Mouse (Mus musculus) urinary bladder, postnatal 14 days (tissue): ENCODE data around the gene Cdh13.
A peak's percentile ranks its signal among the peaks of the same experiment; 100 is the strongest.

Experiments used
- DNase-seq: peaks from one replicate; pipeline ENCODE4 v3.0.0; 2021; ENCODE audit warnings: low spot score

Cdh13 gene

DNA sequence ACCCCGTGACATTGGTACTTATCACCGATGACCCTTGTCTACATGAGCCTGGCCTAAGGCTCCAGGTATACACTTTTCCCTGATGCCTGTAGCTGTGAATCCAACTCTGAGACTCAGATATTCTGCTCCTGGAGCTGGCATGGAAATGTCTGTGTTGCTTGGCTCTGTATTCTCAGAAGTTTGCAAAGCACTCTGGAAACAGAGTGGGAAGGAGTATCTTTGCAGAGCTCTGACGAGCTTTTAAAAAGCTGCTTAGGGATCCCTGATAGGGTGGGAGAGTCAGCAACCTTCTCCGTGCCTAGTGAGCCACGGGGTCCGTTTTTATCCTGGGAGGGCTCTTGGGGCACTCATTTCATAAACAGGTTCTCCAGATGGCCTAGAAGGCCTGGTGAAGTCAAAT, 526.1 kb downstream of the Cdh13 start:
- no peak for DNase-seq

DNA sequence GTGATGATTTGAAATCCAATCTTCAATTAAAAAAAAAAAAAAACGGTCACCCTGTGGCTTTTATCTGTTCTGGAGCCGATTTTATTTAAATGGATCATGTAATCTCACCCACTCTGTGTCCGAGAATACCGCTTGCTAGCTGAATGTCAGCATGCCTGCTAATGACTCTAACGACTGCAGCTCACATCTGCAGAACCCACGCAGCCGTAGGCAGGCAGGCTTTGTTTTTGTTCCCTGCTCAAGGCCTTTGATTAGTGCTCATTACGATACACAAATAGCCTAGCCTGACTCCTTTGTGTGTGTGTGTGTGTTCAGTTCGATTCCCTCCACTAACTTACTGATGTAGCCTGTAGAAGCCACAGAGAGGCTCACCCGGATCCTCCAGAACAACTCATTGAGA, 531.5 kb downstream of the Cdh13 start:
- no peak for DNase-seq

DNA sequence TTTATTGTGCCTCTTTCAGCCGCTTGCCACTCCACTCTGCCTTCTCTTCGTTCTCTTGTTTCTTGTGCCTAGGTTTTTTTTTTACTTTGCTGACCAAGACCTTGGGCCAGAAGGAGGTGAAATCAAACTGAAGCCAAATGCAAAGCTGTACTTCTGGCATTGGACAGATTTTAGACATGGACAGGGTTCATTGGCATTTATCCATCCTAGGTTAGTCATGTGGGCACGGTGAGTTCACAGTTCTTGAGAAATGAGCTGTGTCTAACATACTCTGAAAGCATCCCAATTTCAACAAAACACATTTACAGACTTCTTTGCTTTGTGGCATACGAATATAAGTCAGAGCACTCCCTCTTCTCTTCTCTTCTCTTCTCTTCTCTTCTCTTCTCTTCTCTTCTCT, 543.2 kb downstream of the Cdh13 start:
- DNase-seq: no peak

DNA sequence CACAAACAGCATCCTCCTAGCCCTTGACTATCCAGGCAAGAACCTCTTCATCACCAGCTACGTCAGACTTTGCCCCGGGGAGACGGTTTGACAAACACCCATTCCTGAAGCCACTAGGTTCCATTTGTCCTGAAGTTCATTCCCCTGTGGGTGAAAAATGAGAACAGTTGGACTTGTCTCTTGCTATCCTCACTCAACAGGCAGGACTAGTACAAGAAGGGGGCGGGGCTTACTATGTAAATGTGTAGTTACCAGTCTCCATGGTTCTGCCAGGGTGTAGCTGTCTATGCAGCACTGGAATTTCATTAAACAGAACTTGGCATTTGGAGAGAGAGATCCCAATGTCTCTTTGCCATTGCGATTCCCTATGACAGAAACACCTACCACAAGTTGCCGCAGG, 544.2 kb downstream of the Cdh13 start:
- DNase-seq: no peak

DNA sequence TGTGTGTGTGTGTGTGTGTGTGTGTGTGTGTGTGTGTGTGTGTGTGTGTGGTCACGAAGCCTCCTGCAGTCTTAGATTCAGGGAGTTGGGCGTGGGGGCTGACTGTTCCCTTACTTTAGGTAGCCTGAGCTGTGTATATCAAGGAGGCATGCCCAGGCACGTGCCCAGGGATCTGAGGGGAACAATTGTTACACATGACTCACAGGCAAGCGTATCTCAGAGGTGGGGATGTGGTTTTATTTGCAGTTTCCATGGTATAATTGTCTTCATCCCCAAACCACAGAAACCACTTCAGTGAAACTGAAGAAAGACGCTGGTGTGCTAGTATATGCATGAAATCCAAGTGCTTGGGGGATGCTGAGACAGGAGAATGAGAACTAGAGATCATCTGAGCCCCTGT, 546.8 kb downstream of the Cdh13 start:
- peak; percentile 61 for DNase-seq

DNA sequence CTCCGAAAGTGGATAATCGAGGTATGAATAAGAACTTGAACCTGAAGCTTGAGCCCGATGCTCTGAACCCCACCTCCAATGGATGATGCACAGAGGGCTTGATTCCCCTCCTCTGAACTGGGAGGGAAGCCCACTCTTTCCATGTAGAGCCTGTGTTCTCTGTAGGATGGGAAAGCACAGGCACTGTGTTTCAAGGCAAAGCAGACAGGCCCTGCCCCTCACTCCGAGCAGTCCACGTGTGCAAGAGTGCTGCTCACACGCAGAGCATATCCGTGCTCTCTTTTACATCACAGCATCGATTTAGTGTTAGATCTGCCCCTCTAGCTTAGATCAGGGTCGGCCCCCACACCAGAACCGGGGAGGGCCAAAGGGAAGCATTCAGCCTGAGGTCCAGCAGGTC, 547.5 kb downstream of the Cdh13 start:
- no peak for DNase-seq

DNA sequence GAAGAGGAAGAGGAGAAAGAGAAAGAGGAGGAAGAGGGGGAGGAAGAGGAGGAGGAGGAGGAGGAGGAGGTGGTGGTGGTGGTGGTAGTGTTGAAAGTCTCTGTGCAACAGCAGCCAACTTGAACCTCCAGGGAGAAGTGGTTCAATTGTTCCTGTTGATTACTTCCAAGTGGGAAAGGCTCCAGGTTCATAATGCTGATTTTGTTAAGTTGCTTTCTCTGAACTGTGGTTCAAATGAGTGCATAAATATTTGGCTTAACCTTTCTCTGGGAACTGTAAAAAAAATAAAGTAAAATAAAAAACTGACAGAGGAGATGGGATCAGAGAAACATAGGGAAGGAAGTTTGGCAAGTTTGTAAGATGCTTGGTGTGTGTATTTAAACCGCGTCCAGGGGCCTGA, 555.3 kb downstream of the Cdh13 start:
- DNase-seq: no peak

DNA sequence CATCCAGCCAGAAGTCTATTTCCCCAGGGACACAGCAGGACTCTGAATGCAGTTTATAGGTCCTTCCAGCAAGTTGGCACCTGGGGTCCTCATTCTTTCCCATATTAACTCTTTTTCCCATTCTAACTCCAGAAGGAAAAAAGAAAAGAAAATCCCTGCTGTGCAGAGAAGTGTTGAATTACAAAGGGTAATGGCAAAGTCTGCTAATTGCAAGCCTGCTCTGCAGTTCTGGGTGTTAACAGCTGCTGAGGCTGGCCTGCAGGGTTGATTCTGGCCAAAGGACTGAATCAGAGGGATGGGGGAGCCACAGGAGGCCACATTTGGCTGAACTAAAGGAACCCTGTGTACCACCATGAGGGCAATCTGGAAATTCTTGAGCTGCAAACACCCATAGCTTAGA, 562.2 kb downstream of the Cdh13 start:
- no peak for DNase-seq

DNA sequence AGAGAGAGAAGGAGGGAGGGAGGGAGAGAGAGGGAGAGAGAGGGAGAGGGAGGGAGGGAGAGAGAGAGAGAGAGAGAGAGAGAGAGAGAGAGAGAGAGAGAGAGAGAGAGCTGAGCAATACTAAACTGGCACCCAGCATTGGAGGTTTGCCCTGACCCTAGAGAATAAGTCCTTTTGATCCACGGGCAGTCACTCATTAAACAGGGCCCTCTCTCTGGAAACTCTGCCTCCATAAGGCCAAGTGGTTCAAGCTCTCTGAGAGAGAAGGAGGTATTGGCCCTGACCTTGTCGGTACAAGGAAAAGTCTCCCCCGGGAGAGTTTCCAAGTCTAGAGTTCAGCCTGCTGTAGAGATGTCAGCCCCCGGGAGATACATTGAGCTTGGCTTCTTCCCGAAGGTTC, 564.5 kb downstream of the Cdh13 start:
- DNase-seq: no peak

DNA sequence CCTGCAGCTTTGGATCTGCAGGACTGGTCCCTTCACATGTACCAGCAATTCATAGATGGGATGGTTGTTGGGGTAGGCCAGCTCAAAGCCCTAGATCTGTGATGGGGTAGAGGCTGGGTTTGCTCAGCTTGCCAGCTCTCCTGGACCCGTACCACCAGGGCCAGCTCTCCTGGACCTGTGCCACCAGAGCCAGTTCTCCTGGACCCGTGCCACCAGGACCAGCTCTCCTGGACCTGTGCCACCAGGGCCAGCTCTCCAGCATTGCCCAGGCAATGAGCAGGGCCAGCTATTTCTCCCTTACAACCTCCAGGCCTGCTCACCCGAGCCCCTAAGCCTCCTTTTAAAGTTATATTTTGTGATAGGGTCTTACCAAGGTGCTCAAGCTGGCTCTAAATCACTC, 566.0 kb downstream of the Cdh13 start:
- DNase-seq: no peak

DNA sequence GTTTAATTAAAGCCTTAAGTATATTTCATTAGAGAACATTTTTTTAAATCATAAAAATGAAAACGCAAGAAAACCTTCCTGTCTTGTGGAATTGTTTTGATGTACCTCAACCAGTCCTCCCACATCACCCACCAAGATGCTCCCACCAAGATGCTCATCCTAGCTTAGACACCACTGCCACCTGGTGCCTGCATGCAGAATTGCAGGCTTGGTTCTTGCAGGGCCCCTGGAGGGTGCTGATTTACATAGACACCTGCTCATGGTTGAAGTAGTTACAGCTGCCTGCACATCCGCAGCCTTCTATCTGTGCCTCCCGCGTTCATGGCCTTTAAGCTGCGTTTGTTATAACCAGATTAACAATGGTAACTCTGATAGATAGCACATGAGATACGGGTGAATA, 566.8 kb downstream of the Cdh13 start:
- DNase-seq: peak; percentile 47

DNA sequence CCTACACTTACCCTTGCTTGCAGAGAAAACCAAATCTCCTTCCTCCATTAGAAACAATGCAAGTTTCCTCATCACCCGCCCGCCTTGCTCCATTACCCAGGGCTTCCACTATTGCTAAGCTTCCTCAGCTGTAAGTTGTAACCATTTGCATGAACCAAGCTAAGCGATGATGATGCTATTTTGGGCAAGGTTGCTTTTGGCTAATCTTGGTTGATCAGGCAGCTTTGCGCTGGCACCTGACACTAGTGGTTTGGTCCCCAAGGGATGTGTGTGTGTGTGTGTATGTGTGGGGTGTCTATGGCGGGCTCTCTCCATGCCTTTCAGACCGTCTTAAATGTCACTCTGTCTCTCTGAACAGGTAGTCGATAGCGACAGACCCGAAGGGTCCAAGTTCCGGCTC, 567.8 kb downstream of the Cdh13 start:
- DNase-seq: no peak

DNA sequence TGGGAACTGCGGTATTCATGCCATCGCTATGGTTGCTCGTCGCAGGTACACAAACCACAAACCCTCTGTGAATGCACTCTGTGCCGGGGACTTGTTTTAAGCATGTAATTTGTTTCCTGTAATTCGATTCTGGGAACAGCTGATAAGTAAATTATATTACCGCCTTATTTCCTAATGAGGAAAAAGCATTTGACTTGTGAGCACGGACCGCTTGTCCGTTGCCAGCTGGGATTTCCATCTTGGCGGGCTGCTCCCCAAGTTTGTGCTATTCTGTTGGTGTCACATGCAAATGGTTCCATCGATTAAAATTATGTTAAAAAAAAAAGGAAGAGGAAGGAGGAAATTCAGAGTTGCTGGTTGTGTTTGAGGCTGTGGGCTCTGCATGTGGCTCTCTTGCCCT, 569.3 kb downstream of the Cdh13 start:
- no peak for DNase-seq

DNA sequence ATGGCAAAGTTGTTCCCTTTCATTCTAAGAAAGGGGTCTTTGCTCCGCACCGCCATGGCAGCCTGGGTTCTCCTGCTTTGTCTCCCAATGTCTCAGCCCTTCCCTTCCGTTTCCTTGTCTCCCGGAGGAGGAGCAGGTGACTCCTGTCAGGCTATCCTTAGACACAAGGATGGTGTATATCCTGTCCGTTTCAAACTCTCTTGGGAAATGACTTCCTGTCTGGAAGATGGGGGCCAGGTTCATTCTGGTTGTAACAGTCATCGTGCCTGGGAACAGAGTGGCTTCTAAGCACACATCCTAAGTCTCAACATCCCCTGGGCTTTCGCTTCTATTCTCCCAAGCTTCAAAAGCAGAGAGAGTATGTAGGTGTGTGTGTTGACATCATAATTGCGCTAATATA, 571.1 kb downstream of the Cdh13 start:
- no peak for DNase-seq

DNA sequence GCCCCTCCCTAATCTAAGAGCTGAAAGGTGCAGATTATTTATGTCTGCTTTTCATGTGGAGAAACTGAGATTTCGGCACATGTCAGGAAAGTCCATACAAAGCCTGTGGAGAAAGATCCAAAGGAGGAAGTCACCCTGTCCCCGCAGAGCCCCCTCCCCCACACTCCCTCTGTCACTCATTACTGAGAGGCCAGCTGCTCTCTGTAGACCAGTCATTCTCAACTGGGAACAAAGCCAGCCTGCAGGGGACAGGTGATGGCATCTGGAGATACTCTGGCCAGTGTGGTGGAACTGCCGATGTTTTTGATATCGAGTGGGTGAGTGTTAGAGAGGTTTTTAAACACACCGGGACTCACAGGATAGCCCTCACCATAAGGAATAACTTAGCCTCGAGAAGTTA, 582.8 kb downstream of the Cdh13 start:
- peak; percentile 9 for DNase-seq

DNA sequence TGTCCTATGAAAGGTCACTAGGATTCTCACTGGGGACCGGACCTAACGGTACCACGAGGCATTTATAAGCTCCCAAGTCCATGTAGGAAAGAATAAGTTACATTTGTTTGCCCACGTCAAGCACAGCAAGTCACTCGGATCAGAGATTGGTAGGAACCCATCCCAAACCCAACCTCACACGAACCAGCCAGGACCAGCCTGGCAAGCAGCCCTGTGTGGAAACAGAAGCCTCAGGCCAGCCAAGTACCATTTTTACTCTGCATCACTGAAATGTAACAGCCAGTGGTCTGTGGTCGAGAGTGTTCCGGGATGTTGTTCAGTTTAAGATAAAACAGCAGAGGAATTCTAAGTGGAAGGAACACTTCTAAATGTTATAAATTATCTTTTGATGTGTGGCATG, 587.2 kb downstream of the Cdh13 start:
- no peak for DNase-seq

DNA sequence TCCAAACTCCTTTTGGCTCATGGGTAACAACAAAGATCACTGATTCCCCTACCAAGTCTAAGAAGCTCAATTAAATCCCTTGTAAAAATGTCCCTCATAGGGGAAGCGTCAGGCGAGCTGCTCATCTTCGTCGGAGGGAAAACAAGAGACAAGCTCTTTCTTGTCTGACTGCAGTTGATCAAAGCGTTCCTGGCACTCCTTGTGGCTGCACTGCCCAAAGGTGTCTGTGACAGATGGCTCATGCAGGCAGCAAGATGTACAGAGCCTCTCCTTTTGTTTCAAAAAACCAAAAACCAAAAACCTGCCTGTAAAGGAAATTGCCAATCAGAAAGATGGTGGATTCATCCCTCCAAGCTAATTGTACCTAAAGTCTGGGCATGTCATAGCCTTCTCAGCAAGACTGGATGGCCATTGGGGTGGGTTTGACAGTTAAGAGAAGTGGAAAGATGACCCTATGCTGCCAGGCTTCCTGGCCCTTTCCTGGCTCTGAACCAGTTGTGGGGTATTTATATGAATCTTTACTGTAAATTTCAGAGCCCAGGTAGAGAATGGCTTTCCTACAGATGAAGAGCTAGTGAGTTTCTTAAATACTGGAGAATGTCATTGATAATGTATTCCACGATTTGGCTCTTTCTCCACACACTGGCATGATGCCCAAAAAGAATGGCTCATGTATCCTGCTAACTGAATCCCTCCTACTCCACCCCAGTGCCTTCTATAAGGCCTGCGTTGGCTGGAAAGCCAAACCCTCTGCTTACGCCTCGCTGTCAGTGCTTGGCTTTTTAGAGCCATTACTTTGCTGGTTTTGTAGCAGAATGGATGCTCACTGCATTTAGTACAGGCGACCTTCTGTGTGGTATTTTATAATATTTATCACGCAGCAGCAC, 596.6 kb downstream of the Cdh13 start:
- DNase-seq: no peak

DNA sequence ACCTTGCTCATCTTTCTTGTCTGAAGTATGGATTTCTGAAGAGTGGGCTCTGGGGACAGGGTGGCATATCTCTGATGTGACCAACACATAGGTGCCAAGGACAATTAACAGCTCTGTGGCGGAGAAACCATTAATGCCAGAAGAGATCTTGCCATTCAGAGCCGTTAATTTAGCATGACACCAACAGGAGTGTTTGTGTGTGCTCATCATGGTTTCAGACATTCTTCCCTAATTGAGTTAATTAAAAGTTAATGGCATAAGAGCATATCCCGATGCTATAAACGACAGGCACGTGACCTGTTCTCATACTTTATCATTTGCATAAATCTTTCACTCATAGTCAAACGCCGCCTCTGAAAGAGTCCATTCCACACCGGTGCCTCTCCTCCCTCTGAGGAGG, 600.8 kb downstream of the Cdh13 start:
- no peak for DNase-seq

DNA sequence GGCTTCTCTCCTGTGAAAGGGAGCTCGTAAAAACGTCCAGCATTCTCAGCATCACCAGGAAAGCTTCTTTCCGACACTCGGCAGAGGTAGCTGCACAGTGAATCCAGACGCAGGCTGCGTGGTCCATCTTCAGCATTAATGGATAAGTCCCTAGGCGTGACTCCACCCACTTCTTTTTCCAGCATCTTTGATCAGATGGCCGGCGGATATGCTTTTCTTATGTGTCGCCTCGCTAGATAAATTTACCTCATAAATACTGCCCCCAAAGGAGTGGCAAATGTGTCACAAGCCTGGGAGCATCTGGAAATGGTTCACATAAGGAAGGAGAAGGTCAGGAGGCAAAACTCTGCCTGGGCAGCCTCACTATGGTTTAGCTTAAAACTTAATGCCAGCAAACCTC, 601.5 kb downstream of the Cdh13 start:
- no peak for DNase-seq

DNA sequence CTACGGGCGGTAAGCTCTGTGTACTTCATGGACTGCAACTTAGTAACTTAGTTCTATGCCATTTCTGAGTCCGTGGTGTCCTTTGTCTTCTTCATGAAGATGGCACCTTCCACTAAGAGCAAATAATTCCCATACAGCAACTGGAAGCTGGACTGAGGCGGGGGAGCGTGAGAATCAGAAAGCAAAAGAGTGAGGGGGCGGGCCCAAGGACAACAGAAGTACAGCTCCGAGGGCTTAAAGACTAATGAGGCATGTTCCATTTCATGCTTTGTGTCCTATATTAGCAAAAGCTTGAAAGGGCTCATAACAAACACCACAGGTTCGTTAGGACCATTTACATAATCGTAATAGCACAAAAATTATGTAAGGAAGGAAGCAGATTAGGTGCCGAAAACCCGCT, 618.9 kb downstream of the Cdh13 start:
- no peak for DNase-seq

DNA sequence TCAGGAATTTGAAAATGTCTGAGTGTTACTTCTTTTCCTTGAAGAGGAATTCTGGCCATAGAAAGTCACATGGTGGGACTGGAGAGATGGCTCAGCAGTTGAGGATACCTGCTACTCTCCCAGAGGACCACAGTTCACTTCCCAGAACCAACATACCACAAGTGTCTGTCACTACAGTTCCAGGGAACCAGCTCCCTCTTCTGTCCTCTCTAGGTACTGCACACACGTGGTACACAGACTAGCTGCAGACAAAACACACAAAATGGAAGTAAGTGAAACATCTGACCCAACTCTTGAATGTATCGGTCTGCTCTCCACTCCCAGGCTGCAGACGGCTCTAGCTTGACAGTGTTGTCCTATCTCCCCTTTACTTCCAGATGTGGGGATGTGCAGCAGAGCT, 633.0 kb downstream of the Cdh13 start:
- DNase-seq: no peak

DNA sequence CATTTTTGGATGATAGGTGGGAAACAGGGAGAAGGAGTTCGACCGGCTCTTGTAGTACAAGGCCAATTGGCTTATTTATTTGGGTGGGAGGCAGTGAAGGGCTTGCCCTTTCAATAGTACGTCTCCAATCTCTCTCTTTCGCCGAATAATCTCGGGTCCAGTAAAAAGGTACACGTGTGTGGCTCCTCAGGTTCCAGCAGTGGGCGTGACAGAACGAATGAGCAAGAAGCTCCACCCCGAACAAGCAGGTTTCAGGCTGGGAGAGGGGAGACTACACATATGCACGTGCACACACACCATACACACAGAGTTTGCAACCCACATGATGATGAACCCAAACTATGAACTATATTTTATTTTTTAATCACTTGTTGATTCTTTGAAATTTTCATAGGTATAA, 653.9 kb downstream of the Cdh13 start:
- DNase-seq: no peak

DNA sequence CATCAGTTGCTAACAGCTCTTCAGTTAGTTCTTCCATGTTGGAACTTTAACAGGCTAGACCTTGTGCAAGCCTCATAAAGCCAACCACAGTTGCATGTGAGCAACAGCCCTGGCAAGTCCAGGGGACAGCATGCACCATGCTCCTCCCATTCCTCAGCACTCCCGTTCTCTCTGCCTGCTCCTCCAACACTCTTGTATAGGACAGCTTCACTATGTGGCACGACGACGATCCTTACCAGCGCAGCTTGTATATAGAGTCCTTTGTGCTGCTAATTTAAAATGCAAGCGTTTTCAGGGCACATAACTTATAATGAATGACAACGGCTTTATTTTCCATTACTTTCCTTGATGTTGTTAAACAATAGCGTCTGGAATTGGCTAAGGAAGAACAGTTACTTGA, 654.5 kb downstream of the Cdh13 start:
- no peak for DNase-seq
